Mouse (Mus musculus) heart, postnatal 0 days (tissue): ENCODE results near the gene Actr1a.

Experiments
- CTCF ChIP-seq: IDR thresholded peaks from 2 replicates; pipeline ENCODE4 v1.5.1; 2016; ENCODE audit warnings: antibody characterized with exemption, control low read depth, low read depth
- EP300 ChIP-seq: IDR thresholded peaks from 2 replicates; pipeline ENCODE4 v1.6.1; 2016; ENCODE audit warnings: antibody characterized with exemption, low read depth

GRCm38 (mm10) chr19:46347146-46347545 lies 48.4 kb downstream of the Actr1a start:
- TF ChIP-seq CTCF (no peak), EP300 (no peak)
